Mouse (Mus musculus) left cerebral cortex, adult 8-10 months (tissue): ENCODE measurements around the gene Ncl. TPM values are rescaled to one million over a fixed set of nuclear protein-coding genes. Genes with fewer than 3 reads are reported as not detected.

Source experiments
- DNase-seq, 2 experiments: peaks; one replicate each; pipeline ENCODE4 v3.0.0; 2022; ENCODE audit warnings: low spot score in 2 of 2
- microRNA-seq, 2 experiments: library from miRNA; unstranded; fragments of <30 nt; microRNA quantifications; one replicate each; pipeline ENCODE4 v1.2.0; 2022
- total RNA-seq, 4 experiments: library from RNA; stranded (reverse); gene quantifications; 2 replicates each; pipeline ENCODE4 v1.2.4; 2022

Ncl gene
- total RNA-seq, 4 experiments from 2014 or later: 151 to 166 (median 164) TPM

DNA sequence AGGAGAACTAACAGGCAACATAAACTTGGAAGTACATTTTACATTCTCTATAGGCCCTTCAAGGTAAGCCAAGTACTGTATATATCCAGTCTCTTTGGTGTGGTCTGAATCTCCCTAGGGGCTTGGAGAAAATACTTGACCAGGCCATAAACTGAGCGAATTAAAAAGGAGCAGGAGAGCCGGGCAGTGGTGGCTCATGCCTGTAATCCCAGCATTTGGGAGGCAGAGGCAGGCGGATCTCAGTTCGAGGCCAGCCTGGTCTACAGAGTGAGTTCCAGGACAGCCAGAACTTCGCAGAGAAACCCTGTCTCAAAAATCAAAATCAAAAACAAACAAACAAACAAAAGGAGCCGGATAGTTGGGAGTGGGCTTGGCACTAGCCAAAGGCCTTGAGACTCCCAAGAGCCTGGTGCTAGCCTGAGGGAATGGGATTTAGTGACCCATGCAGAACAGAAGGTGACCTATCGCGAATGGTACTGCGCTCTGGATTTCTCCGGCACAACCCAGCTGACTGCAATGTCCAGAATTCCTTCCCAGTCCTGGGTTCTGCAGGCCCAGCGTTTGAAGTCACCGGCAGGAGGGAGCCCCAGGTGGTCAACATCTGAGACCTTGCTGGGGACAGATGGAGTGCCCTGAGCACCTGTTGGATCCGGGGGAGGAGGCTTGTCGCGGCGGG is 46.0 kb downstream of the Ncl start:
- no peak for DNase-seq

- DNase-seq: no peak
Measured at GRCm38 (mm10) chr1:86312269-86312668, 46.9 kb downstream of the Ncl start.

DNA sequence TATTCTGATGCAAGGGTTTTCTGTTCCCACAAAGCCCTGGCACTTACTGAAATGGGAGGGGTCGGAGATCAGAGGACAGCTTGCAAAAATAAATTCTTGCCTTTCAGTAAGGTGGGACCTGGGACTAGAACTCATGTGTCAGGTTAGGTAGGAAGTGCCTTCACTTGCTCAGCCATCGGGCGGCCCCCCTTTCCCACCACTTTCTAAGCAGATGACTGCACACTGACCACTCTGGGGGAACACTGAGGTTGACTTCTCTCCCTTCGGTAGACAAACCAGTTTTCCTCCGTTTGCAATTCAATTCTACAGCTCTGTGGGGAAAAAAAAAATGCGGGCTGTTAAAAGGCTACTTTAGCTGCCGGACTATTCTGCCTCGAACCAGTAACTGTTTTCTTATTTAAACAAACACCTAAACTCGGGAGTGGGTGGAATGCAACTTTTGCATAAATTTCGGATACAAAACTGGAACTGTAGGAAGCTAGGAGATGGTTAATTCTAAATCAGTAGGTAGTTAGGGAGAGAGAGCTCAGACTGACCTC is 47.7 kb downstream of the Ncl start:
- DNase-seq: no peak

- no peak for DNase-seq
Measured at GRCm38 (mm10) chr1:86310536-86311310, 48.5 kb downstream of the Ncl start.

- DNase-seq: no peak
Measured at GRCm38 (mm10) chr1:86309270-86309833, 49.8 kb downstream of the Ncl start.

DNA sequence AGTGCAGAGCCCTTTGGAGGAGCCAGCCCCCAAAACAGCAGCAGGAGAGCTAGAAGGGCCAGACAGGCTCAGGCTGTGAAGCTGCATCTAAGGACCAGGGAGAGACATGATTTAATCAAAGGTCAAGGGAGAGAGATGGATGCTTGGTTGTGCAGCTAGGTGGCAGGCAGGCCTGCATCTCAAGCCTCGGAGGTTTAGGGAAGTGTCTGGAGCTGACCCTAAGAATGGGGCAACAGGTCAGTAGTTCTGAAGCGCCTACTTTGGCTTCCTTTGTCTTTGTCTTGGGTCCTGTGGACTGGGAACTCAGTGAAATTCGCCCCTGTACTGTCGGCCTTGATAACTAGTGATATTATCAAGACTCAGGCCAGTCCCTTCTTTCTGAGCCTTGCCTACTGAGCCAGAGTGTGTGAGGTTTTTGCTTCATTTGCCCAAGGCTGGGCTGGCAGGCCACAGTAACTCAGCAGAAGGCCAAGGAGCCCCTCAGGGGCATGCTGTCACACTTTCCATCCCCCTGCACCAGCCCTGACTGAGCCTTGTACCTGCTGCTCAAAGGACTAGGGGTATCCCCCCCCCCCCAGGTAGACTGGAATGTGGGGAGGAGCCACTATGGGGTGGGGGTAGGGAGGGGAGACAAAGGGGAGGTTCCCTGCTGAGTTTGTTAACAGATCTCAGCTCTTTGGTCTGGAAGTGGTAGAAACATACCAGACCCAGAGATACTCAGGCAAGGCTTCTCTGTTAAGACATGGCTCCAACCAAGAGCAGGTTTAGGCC is 51.1 kb downstream of the Ncl start:
- DNase-seq: no peak

DNA sequence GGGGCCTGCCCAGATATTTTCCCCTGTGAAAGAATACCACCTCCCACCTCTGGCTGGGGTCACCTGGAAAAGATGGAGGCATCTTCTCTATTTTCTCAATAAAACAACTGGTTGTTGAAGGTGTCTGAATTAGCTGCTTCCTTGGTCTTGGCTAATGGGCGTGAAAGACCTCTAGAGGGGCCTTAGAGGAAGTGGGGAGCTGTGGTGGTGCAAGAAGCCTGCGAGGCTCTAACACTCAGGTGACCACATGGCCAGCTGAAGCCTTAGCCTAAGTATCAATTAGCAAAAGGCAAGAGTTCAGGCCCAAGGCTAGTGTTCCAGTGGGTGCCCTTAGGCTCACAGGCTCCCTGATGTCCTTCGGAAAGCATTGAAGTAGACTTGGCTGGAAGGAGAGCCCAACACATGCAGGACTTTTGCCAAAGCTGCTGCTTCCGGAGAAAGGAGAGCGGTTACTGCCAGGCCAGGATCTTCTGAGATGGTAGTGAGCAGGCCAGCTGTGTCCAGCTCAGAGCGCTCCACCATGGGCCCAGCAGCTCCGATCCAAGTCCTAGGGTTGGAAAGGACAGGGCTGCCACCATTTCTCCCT is 51.9 kb downstream of the Ncl start:
- no peak for DNase-seq

DNA sequence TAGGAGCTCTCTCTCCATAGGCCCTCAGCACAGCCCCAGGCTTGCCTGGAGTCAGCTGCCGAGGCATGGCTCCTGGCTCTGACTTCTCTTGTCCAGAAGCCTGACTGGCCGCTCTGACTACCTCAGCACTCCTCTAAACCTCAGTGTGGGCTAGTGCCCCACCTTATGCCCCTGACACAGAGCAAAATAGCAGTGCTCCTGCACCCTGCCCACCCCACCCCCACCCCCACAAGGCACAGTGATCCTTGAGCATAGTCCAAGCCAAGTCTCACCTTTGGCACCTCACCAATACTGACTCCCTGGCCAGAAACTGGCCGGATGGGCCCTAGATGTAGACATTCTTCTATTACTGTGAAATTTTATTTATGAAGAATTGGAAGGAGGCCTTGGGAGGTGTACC is 52.5 kb downstream of the Ncl start:
- no peak for DNase-seq

DNA sequence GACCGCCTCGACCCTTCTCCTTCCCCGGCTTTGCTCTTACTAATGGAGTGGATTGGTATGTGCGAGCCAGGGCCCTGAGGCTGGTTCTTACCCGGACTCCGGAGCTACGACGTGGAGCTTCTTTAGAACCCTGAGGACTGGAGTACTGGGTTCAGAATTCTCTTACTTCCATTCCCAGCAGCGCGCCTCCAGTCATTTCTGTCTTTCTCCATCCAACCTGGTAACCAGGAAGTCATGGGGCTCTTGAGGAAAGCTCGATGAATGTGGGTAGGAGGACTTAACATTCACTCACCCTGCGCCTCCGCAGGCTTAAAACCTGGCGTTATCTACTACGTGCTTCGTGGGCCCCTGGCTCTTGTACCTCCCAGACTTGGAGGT is 55.3 kb downstream of the Ncl start:
- DNase-seq: peak in 1 of 2 experiments; percentile 5

DNA sequence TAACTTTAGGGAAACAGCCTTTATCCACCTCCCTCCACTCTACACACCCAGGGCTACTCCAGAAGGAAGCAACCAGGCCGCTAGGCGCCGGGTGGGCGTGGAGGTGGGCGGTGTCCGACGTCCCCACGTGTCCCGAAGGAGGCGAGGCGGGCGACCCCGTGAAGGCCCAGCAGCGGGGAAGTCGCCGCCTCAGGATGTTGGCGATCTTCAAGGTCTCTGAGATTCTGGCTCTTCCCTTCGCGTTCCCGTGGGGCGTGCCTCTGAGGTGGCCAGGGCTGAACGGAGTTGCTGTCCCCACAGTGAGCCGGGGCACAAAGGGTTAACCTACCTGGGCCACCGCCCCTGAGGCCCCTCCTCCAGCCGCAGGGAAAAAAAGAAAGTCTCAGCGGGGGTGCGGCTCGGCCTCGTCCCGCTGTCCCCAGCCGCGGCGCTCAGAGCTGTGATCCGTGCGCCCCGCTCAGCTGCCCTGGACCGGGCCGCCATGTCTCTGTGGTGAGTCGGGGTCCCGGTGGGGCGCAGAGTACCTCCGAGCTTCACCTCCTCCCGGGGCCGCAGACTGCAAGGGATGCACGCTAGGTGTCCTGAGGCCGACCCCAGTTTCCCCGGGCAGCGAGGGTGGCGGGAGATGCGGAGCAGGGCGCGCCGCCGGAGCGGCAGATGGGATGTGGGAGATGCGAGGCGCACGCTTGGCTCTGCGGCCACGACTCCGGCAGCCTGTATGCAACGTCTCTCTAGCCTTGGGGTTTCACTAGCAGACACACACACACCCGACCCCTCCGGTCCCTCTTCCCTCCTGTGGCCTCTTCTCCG is 55.9 kb downstream of the Ncl start:
- peak in 1 of 2 experiments; percentile 11 for DNase-seq

DNA sequence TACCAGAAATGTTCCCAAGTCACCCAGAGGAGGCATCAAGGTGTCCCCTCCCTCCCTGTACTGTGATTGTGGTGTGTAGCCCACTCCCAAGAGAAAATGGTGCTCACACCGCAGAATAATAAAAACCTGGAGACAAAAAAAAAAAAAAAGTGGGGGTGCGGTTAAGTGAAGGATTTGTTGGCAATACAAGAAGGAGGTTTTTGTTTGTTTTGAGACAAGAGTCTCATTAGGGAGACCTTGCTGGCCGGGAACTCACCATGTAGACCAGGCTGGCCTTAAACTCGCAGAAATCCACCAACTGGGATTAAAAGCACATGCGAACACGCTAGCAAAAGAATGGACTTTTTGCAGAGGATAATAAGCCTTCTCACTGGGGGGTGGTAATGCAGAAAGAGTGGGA is 56.7 kb downstream of the Ncl start, which contains the start of gene B3gnt7:
B3gnt7 (plus strand) TSS at position 301 of the 400 bp plus-strand sequence.
- DNase-seq: no peak

GRCm38 (mm10) chr1:86301221-86302091 is 57.7 kb downstream of the Ncl start:
- DNase-seq: no peak

DNA sequence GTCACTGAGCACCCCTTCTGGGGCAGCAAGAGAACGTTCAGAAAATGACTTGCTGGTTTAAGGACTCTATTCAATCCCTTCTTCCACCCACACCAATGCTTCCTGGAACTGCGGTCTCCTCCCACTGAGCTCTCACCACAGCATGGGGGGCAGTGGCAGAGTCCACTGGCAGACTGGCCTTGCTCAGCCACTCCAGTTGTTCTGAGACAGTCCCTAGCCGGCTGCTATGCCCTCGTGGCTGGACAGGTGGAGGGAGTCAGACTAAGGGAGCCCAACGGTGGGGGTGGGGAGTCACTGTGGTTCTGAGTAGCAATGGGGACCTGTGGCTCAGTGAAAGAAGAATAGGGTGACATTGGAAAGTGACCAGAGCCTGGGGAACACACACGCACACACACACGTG is 58.5 kb downstream of the Ncl start:
- no peak for DNase-seq

DNA sequence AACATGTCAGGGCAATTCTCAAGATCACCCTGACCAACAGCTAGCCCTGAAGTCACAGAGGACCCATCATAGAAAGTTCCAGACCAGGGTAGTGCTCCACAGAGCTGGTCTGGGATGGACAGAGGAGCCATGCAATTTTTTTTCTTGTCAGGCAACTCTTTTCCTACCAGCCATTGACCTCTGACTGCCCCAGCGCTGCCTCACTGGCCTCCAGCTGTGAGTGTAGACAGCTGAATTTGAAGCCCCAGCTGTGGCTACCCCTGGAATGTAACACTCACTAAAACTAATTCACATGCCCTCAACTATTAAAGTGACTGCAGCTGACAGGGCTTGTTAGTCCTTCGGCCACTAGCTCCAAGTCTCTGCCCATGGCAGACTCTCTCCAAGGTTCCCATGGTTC is 59.1 kb downstream of the Ncl start:
- no peak for DNase-seq

Small RNA genes within 50 kb of the gene (microRNA-seq; reads per million reads assigned to microRNA genes)
- 44.8 to 63.3 reads per million in 2 experiments for gene mmu-mir-3535

Other genes with a start within 250 kb of the Ncl start
- under 1 TPM in 1 of 4 experiments, not detected in 3; 0.98 TPM for gene Htr2b, start 247.4 kb downstream of the Ncl start, total RNA-seq
- gene Gm21972, start 225.8 kb downstream of the Ncl start, total RNA-seq: 1 to 10 TPM; 2.2 to 6.9 (median 5.0) TPM
- gene Armc9, start 204.6 kb downstream of the Ncl start, total RNA-seq: 10 to 100 TPM; 36.7 to 41.4 (median 38.8) TPM
- gene B3gnt7, start 56.6 kb downstream of the Ncl start, total RNA-seq: 1 to 10 TPM in 3 of 4 experiments, under 1 TPM in 1; 0.72 to 1.4 (median 1.2) TPM
- gene Nmur1, start 66.8 kb upstream of the Ncl start, total RNA-seq: under 1 TPM in 2 of 4 experiments, not detected in 2; 0.37 to 0.59 TPM
- gene Tex44, start 66.9 kb upstream of the Ncl start, total RNA-seq: not detected
- gene Ptma, start 167.3 kb upstream of the Ncl start, total RNA-seq: 100 to 1,000 TPM; 407 to 432 (median 416) TPM
- gene Pde6d, start 223.2 kb upstream of the Ncl start, total RNA-seq: 10 to 100 TPM; 48.3 to 59.9 (median 53.5) TPM
- 10 to 100 TPM; 17.0 to 24.9 (median 22.3) TPM for gene Cops7b, start 223.5 kb upstream of the Ncl start, total RNA-seq